Mouse (Mus musculus): ENCODE data around the gene Tmem63a. TPM values are rescaled to one million over a fixed set of nuclear protein-coding genes. Genes with fewer than 3 reads are reported as not detected.

Tmem63a gene
- polyA plus RNA-seq, 1 experiment from 2014 or later = 7.5 TPM

DNA sequence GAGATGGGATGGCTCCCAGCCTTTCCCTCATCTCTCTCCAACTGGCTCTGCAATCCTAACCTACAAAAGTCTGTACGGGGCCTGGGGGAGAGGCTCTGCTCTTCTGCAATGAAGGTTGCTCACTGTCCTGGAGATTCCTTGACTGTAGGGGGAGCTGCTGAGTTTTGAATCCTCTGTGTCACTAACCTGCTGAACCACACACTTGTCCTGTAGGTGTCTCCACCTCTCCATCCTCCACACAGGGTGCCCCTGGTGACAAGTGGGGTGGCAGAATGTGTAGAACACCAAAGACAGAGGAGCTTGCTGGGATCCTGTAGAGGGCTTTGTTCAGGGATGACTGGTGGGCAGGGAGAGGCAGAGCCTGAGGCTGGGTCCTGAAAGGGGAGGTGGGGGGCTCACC is 80.1 kb downstream of the Tmem63a start:
- Histone ChIP-seq H3K36me3 (ENCODE audit: control insufficient read depth, insufficient read depth, low read length) (no peaks in the 10 kb centered on the region), H3K27ac (ENCODE audit: low read depth, low read length) (no peak overlapping the region), H3K4me3 (ENCODE audit: low read length) (no peak overlapping the region), H3K27me3 (ENCODE audit: control insufficient read depth, insufficient read depth, low read length) (no peaks in the 10 kb centered on the region; the same call in 1 of the 2 replicates), H3K4me1 (ENCODE audit: control insufficient read depth, insufficient read depth, low read length) (no peaks in the 10 kb centered on the region), H3K9me3 (ENCODE audit: control insufficient read depth, low read length) (no peaks in the 10 kb centered on the region), H3K9ac (ENCODE audit: low read depth, low read length) (no peak overlapping the region), H3K4me2 (replicated peaks; ENCODE audit: low read depth, low read length) (no peak overlapping the region)
- 0% methylated on average over 1 of the region's 1 CpGs for WGBS
- 0 out of 2 replicates have a peak, but pooled peaks have one; percentile 14 for ATAC-seq (ENCODE audit: low FRiP score, low TSS enrichment)

Other genes starting within 250 kb of the Tmem63a start
- gene Mixl1, start 245.3 kb upstream of the Tmem63a start, polyA plus RNA-seq (2014; fragmentation: Nextera tagmentation; extraction: Ambion mirVana) = 0.36 and 0.47 TPM in 2 replicates
- 18.8 and 28.0 TPM in 2 replicates for gene Acbd3, start 216.3 kb upstream of the Tmem63a start, polyA plus RNA-seq (2014; fragmentation: Nextera tagmentation; extraction: Ambion mirVana)
- 2,845 and 3,531 TPM in 2 replicates for gene H3f3a, start 128.4 kb upstream of the Tmem63a start, polyA plus RNA-seq (2014; fragmentation: Nextera tagmentation; extraction: Ambion mirVana)
- gene Sde2, start 91.2 kb upstream of the Tmem63a start, polyA plus RNA-seq (2014; fragmentation: Nextera tagmentation; extraction: Ambion mirVana) = 32.9 and 39.6 TPM in 2 replicates
- gene Lefty2, start 49.2 kb upstream of the Tmem63a start, polyA plus RNA-seq (2014; fragmentation: Nextera tagmentation; extraction: Ambion mirVana) = not detected in 2 replicates
- 93.9 and 103 TPM in 2 replicates for gene Pycr2, start 38.1 kb upstream of the Tmem63a start, polyA plus RNA-seq (2014; fragmentation: Nextera tagmentation; extraction: Ambion mirVana)
- 0.51 and 0.54 TPM in 2 replicates for gene Lefty1, start 7.3 kb upstream of the Tmem63a start, polyA plus RNA-seq (2014; fragmentation: Nextera tagmentation; extraction: Ambion mirVana)
- gene Ephx1, start 78.6 kb downstream of the Tmem63a start, polyA plus RNA-seq (2014; fragmentation: Nextera tagmentation; extraction: Ambion mirVana) = 2.8 and 3.8 TPM in 2 replicates
- gene 9130409I23Rik, start 108.9 kb downstream of the Tmem63a start, polyA plus RNA-seq (2014; fragmentation: Nextera tagmentation; extraction: Ambion mirVana) = not detected in 2 replicates
- gene Nvl, start 201.9 kb downstream of the Tmem63a start, polyA plus RNA-seq (2014; fragmentation: Nextera tagmentation; extraction: Ambion mirVana) = 37.7 and 41.1 TPM in 2 replicates
- 127 and 163 TPM in 2 replicates for gene Cnih4, start 202.3 kb downstream of the Tmem63a start, polyA plus RNA-seq (2014; fragmentation: Nextera tagmentation; extraction: Ambion mirVana)

All from kidney, embryonic 14.5 days (tissue).